Mouse (Mus musculus): ENCODE measurements around the gene Gnat1. TPM values are rescaled to one million over a fixed set of nuclear protein-coding genes. Genes with fewer than 3 reads are reported as not detected.

Gene Gnat1
- total RNA-seq, 2 experiments from 2014 or later, result not detected

DNA sequence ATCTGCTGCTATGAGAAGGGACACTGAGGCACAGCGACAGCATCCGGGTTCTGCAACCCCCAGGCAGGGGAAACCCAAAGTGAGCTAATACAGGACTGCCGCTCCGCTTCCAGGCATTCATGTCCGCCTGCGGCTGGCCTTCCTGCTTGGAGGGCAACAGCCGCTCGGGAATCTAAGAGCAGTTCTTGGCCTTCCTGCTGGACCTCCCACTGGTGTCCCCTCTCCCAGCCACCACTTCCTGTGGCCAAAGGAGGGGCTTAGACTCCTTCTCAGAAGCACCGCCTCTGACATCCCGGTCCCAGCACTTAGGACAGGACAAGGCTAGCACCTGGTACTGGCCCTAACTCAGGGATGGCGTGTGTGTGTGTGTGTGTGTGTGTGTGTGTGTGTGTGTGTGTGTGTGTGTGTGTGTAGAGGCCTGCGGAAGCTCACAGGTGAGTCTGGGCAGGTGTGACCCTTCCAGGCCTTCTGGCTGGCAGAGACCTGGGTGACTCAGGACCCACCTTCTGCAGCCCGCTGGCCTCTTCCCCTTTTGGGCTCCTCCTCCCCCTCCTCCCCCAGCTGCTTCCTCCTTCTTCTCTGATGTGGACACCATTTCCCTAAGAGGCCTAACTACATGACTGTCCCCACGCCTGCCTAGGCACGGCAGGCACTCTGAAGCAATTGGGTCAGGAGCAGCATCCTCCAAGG is 50.6 kb downstream of the Gnat1 start:
- ATAC-seq (replicated peaks; ENCODE audit: poor library complexity), result peak; percentile 49

DNA sequence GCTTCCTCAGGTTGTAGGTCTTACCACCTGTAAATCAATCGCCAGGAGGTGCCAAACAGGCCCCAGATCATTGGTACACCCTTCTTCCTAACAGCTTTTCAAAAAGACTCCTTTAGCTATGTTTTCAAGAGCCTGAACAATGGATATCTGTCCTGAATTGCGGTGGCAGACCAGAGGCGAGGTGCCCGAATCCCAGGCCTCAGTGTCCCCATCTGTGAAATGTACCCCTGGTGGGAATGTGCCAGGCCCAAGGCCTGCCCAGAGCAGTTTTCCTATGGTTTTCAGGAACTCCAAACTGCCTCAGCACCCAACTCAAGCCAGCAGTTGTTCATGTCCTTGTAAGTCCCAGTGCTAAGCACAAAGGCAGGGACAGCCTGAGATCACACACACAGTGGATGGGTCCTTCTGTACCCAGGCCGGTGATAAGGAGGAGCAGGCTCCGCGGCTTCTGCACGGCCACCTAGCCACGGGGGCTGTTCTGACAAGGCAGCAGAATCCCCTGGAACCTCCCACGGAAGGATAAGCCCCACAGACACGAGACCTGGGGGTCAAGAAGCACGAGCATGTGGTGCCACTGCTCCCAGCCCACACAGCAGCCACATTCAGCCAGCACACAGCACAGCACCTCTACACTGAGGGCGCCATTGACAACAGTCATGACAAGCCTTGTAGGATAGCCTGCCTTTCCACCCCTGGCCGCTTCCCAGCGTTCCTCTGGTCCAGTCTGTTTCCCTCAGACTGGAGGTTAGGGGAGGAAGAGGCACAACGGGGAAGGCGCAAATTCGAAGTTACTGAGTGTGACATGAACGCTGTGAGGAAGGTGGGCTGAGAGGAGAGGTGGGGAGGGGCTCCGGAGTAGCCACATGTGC is 51.9 kb downstream of the Gnat1 start:
- no peak for ATAC-seq (replicated peaks; ENCODE audit: poor library complexity)

DNA sequence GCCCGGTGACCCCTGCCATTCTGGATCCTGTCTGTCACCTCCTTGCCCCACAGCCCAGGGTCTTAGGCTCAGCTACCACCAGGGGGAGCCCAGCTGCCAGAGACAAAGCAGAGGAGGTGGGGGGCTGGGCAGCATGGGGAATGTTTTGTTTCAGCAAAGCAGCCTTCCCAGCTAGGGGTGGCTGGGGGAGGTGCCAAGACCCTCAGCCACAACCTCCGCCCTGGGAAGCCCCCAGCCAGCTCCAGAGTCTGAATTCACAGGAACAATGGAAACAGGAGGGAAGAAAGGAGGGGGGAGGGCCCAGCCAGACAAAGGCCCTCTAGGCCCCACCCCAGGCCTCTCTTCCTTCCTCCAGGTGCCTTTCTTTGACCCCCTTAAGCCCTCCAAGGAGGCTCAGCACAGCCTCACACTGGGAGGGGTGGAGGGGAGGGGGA is 52.7 kb downstream of the Gnat1 start:
- ATAC-seq (replicated peaks; ENCODE audit: poor library complexity), result peak; percentile 59

DNA sequence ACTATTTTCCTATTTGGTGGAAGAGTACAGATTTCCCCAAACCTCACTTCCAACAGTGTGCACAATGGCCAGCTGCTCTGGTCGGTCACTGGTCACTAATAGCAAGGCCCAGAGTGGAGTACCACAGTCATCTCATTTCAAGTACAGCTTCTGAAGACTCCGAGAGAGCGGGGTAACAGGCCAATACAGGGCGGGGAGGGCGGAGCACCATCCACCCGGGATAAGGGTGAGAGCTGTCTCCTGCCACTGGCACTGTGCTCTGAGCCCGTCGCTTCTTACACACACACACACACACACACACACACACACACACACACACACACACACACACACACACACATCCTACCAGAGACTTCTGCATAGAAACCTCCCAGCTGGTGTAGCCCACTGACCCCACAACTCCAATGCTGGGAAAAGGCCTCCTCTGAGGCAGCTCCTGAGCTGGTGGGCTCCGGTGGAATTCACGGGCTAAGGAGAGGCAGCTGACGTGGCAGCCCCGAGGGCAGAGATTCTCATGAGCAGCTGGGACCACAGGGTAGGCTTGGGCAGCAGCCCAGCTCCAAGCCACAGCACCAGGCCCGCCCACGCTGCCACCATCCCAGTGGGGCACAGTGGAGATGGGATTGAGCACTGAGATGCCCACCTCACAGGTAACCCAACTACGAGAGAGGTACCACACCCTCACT is 53.2 kb downstream of the Gnat1 start:
- no peak; the same call in 1 of the 2 replicates for ATAC-seq (replicated peaks; ENCODE audit: poor library complexity)

DNA sequence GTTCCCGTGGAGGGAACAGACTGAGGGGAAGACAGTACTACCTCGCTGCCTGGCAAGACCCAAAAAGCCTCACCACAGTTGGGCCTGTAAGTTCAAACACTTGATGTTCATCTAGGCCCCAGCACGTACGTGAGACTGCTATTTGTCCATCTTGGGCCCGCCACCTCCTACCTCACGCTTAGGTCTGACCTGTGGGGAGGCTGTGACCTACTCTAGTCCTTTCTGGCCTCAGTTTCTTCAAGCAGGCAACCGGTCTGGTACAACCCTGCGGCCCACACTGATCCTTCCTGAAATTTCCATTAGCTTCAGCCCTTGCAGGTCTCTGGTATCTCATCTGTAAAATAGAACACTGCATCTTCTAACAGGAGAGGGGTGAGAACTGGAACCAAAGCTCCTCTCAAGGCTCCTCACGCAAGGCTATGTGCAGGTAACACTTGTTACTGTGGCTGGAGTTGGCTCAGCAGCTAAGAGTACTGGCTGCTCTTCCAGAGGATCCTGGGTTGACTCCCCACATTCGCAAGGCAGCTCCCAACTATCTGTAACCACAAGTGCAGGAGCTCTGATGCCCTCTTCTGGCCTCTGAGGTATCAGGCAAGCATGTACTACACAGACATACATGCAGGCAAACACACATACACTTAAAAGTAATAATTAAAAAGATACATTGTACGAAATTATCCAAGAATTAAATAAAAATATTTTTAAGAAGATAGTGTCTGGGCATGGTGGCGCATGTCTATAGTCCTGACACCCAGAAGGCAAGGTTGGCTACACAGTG is 54.0 kb downstream of the Gnat1 start:
- ATAC-seq (replicated peaks; ENCODE audit: poor library complexity), result no peak

- no peak for ATAC-seq (replicated peaks; ENCODE audit: poor library complexity)
These were observed 54.6 kb downstream of the Gnat1 start for GRCm38 (mm10) chr9:107624951-107625350.

- ATAC-seq (replicated peaks; ENCODE audit: poor library complexity), result peak; percentile 55
These were observed 55.0 kb downstream of the Gnat1 start for GRCm38 (mm10) chr9:107624539-107624938.

Other genes with a start within 250 kb of the Gnat1 start
- gene Tmem115, start 145.8 kb downstream of the Gnat1 start, total RNA-seq (2015), result 9.9 and 12.3 TPM in 2 replicates
- 14.5 and 19.9 TPM in 2 replicates for gene Tmem115, start 145.8 kb downstream of the Gnat1 start, total RNA-seq (2017)
- 19.3 and 22.8 TPM in 2 replicates for gene Cyb561d2, start 137.5 kb downstream of the Gnat1 start, total RNA-seq (2015)
- 12.2 and 16.3 TPM in 2 replicates for gene Cyb561d2, start 137.5 kb downstream of the Gnat1 start, total RNA-seq (2017)
- gene Nprl2, start 137.5 kb downstream of the Gnat1 start, total RNA-seq (2015), result 9.2 and 14.3 TPM in 2 replicates
- gene Nprl2, start 137.5 kb downstream of the Gnat1 start, total RNA-seq (2017), result 10.7 and 13.0 TPM in 2 replicates
- gene Zmynd10, start 132.4 kb downstream of the Gnat1 start, total RNA-seq (2015), result 0.12 TPM in 1 of 2 replicates, not detected in the other
- 0.33 and 0.37 TPM in 2 replicates for gene Zmynd10, start 132.4 kb downstream of the Gnat1 start, total RNA-seq (2017)
- 27.3 and 27.4 TPM in 2 replicates for gene Rassf1, start 128.2 kb downstream of the Gnat1 start, total RNA-seq (2015)
- 35.4 and 38.8 TPM in 2 replicates for gene Rassf1, start 128.2 kb downstream of the Gnat1 start, total RNA-seq (2017)
- gene Tusc2, start 116.5 kb downstream of the Gnat1 start, total RNA-seq (2015), result 16.7 and 17.1 TPM in 2 replicates
- gene Tusc2, start 116.5 kb downstream of the Gnat1 start, total RNA-seq (2017), result 15.2 and 15.3 TPM in 2 replicates
- 6.6 and 7.3 TPM in 2 replicates for gene Hyal2, start 111.8 kb downstream of the Gnat1 start, total RNA-seq (2015)
- 2.8 and 4.1 TPM in 2 replicates for gene Hyal2, start 111.8 kb downstream of the Gnat1 start, total RNA-seq (2017)
- 0.44 and 0.54 TPM in 2 replicates for gene Hyal1, start 102.8 kb downstream of the Gnat1 start, total RNA-seq (2015)
- 0.54 and 1.1 TPM in 2 replicates for gene Hyal1, start 102.8 kb downstream of the Gnat1 start, total RNA-seq (2017)
- 9.3 and 15.4 TPM in 2 replicates for gene Naa80, start 100.8 kb downstream of the Gnat1 start, total RNA-seq (2015)
- gene Naa80, start 100.8 kb downstream of the Gnat1 start, total RNA-seq (2017), result 9.3 and 10.4 TPM in 2 replicates
- gene Hyal3, start 98.9 kb downstream of the Gnat1 start, total RNA-seq (2015), result 1.4 and 1.7 TPM in 2 replicates
- 0.58 TPM in 1 of 2 replicates, not detected in the other for gene Hyal3, start 98.9 kb downstream of the Gnat1 start, total RNA-seq (2017)
- gene Ifrd2, start 92.1 kb downstream of the Gnat1 start, total RNA-seq (2015), result 68.0 and 93.4 TPM in 2 replicates
- gene Ifrd2, start 92.1 kb downstream of the Gnat1 start, total RNA-seq (2017), result 31.5 and 72.4 TPM in 2 replicates
- gene Sema3b, start 70.5 kb downstream of the Gnat1 start, total RNA-seq (2015), result not detected in 2 replicates
- gene Sema3b, start 70.5 kb downstream of the Gnat1 start, total RNA-seq (2017), result not detected in 2 replicates
- 333 and 362 TPM in 2 replicates for gene Gnai2, start 44.3 kb downstream of the Gnat1 start, total RNA-seq (2015)
- 423 and 432 TPM in 2 replicates for gene Gnai2, start 44.3 kb downstream of the Gnat1 start, total RNA-seq (2017)
- not detected in 2 replicates for gene Slc38a3, start 10.2 kb downstream of the Gnat1 start, total RNA-seq (2015)
- not detected in 2 replicates for gene Slc38a3, start 10.2 kb downstream of the Gnat1 start, total RNA-seq (2017)
- gene Sema3f, start 30.8 kb upstream of the Gnat1 start, total RNA-seq (2015), result not detected in 2 replicates
- gene Sema3f, start 30.8 kb upstream of the Gnat1 start, total RNA-seq (2017), result 1.00 TPM in 1 of 2 replicates, not detected in the other
- 110 and 146 TPM in 2 replicates for gene Rbm5, start 91.3 kb upstream of the Gnat1 start, total RNA-seq (2015)
- 142 and 235 TPM in 2 replicates for gene Rbm5, start 91.3 kb upstream of the Gnat1 start, total RNA-seq (2017)
- 74.5 and 80.7 TPM in 2 replicates for gene Rbm6, start 193.5 kb upstream of the Gnat1 start, total RNA-seq (2015)
- 131 and 179 TPM in 2 replicates for gene Rbm6, start 193.5 kb upstream of the Gnat1 start, total RNA-seq (2017)
- 5.3 and 5.9 TPM in 2 replicates for gene Mon1a, start 208.4 kb upstream of the Gnat1 start, total RNA-seq (2015)
- gene Mon1a, start 208.4 kb upstream of the Gnat1 start, total RNA-seq (2017), result 16.6 and 18.4 TPM in 2 replicates
- gene Mst1r, start 227.2 kb upstream of the Gnat1 start, total RNA-seq (2015), result 0.22 TPM in 1 of 2 replicates, not detected in the other
- gene Mst1r, start 227.2 kb upstream of the Gnat1 start, total RNA-seq (2017), result 0.07 TPM in 1 of 2 replicates, not detected in the other
- gene Actl11, start 248.8 kb upstream of the Gnat1 start, total RNA-seq (2015), result 0.05 TPM in 1 of 2 replicates, not detected in the other
- gene Actl11, start 248.8 kb upstream of the Gnat1 start, total RNA-seq (2017), result not detected in 2 replicates

Data from megakaryocyte progenitor cell, adult 5-6 weeks (primary cell).